Mouse (Mus musculus): Measurements from ENCODE around the gene Heatr5a.

Gene Heatr5a

DNA sequence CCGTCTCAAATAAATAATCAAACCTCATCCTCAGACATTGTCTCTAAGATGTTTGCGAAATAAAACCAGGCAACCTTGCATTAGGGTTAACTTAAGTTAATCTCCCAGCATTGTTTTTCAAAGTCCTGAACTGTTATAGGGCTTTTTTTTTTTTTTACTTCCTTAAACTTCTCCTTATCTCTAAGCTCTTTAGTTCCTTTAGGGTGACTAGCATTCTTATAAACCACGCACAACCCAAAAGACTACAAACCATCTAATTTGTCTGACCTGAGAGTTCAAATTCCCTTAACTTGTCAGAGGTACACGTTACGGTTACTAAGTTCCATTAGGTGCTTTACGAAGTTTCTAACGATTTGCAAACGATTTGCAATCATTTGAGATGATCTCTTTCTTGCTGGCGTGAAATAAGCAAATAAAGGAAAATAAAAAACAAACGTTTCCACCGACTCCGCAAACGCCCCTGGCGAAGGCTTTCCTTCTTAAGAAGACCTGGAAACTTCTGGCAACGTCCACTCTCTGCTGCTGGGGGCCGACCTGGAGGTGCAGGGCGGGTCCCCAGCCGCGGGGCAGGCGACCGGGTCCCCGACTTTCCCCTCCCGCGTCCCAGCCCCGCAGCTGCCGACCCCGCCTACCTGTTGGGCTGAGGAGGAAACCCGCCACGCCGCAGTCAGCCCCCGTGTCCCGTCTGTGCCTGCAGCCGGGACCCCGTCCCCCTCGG is 610 bp downstream of the Heatr5a start:
- no peak for DNase-seq

DNA sequence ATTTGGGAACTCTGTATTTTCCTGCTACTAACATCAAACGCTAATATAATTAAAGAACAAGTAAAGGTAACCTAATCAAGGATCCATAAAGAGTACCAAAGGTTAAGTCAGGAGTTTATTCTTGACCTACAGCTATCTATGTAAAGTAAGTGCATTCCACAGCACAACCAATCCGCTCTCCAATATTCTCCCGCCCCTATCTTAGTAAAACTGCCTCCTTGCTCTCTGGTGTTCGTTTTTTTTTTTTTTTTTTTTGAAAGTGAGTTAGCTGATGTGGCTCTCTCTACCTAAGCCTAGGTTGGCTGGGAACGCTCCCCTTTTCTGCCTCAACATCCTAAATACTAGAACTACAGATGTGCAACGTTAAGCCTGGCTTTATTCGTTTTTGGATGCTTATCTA is 1.2 kb downstream of the Heatr5a start:
- DNase-seq: no peak

DNA sequence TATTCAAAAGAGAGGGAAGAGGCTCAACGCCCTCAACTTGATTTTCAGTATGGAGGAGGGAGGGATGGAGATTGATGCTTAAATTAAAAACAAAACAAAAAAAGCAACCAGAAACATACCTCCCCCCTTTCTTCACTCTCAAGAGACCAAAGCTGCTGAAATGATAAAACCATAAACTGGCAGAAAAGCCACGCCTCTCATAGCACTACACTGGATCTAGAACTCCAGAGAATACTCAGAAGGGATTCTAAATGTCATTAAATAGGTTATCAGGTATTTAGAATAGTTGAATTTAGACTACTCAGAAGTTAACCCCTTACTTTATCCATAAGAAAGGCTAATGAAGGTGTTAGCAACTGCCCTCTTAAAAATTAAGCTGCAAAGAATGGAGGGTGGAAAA is 2.0 kb downstream of the Heatr5a start:
- DNase-seq: no peak

DNA sequence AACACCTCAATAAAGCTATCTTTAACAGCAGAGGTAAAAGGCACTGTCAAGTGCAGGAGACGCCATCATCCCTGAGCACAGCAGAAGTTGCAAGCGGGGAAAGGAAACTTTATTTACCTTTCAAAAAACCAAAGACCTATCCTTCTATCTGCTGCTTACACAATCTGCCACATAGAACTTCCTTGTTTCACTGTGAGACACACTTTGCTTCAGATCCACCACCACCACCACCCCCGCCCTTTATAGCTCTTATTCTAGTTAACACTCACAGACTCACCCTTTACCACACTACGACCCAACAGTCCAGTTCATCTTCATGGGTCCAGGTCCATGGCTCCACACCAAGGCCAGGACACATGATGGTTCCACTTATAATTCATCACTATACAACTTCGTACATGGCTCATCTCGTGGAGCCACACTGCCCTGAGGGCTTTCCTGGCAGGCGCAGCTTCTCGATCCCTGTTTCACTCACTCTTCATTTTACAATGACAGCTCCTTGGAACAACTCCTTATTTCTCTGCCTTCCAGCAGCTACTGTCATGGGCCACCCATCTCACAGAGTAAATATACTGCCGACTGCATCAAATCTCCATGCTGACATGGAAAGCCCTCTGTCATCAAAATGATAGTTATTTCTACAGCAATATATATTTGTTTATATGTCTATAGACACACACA is 3.1 kb downstream of the Heatr5a start:
- no peak for DNase-seq

DNA sequence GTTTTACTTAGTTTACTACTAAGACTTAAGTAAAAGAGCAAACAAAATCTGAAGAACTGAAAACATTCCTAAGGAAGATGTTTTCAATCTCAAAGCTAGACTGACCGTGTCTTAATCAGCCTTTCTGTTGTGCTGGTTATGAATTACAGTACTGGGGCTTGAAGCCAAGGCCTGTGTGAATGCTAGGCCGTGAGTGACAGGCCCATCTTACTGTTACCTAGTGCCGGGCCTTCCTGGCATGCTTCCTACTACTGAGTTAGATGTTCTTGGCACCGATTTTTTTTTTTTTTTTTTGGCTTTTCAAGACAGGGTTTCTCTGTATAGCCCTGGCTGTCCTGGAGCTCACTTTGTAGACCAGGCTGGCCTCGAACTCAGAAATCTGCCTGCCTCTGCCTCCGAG is 13.5 kb downstream of the Heatr5a start:
- DNase-seq: no peak

DNA sequence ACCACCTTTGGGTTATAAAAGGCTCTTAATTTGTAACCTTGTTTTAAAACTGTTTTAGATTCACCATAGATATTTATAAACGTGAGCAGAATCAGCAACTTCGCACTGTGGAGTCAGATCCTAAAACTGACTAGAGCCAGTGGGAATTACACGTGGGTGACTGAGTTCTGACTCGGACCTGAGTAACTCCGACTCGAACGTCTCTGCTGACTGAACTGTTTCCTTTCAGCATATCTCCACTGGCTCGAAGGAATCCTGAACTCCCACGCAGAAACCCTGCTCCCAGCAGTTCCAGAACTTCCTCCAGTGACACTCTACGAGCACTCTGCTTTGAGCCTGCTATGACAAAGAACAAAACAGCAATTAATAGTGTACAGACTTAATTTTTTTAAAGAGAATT is 18.8 kb downstream of the Heatr5a start:
- no peak for DNase-seq

DNA sequence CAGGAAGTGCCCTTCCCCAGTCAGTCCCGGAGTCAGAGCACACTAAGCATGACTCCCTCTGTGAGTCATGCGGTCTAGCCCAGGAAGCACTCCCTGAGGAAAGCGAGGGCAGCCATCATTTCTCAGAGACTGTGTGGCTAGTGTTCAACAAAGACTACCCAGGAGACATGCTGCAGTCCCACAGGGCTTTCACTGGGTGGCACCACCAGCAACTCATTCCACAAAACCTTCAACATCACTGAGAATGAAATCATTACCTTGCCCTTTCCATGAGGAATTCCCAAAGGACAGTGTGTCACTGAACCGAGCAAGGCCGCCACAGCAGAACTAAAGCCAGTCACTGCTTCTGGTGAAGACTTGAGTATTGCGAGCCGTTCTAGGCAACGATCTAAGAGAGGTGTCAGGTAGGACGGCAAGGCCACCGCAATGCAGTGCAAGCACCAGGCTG is 23.6 kb downstream of the Heatr5a start:
- DNase-seq: no peak

DNA sequence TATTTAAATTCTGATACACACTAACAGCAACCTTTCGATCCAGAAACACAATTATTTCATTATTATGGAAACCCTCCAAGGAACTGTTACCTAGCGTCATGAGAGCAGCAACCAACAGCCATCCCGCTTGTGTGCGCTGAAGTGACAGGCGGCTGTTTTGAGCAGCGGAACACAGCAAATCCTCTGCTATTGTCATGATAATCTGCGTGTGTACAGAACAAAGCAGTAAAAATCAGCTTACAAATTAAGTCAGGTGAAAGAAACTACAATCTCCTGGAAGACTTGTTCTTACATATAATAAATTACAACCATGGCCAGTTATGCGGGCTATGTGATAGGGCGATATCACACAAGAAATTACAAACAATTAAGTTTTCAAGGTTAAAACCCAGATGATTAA is 25.8 kb downstream of the Heatr5a start:
- no peak for DNase-seq

DNA sequence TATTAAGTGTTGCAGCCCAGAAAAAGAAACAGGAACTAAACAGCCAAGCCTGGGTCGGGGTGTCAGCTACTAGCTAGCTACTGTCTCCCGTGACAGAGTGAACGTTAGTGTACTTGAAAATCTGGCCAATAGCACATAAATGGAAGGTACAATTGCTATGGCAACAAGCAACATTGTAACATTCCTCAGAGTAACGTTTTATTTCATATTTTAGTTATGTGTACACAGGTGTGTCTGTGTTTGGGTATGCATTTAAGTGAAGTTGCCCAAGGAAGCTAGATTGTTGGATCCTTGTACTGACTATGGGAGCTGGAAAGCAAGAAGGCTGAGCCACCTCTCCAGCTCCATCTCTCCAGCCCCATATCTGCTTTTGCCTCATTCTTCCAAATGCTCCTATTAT is 31.3 kb downstream of the Heatr5a start:
- no peak for DNase-seq

DNA sequence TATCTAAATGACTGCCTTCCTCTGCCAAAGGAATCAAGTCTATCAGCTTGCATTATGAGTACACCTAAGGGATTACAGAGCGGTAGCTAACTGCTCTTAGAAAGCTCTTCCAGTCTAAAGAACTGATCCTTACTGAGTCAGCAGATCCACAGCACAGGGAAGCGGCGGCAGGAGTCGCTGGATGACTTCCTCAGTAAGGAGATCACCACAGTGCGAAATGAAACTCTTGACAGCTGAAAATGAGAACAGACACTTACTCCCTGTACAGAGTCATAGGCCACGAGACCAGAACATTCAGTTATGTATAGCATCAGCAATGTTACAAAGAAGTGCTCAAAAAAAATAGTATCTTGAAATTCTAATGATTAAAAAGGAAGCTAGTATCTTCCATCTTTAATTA is 33.2 kb downstream of the Heatr5a start:
- DNase-seq: no peak

DNA sequence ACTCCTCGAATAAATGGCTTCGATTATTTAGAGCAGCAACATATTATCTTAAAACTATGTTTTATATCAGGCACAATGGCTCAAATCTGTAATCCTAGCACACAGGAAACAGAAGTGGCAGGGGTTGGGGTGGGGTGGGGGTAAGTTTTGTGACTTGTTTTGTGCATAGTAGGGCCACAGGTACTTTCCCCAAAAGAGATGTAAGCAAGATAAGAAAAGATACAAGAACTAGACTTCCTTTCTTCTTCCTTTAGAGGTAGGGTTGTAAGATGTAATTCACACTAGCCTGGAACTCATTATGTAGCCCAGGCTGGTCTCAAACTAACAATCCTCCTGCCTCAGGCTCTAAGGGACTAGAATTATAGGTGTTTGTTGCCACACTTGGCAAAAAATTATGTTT is 41.5 kb downstream of the Heatr5a start:
- no peak for DNase-seq

DNA sequence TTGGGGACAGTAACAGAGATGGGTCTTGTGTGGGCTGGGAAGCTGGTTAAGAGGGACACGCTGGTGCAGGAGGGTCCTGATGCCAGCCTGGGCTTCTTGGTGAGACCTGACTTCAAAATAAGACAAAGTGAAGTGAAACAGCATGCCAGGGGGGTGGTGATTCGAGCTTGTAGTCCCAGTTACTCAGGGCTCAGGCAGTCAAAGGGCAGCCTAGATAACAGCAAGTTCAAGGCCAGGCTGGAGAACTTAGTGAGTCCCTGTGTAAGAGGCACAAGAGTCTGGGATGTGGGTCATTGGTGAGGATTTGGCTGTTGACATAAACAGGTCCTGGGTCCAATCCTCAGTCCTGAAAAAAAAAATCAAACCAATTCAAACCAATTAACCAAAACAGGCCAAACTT is 53.9 kb downstream of the Heatr5a start:
- DNase-seq: no peak

DNA sequence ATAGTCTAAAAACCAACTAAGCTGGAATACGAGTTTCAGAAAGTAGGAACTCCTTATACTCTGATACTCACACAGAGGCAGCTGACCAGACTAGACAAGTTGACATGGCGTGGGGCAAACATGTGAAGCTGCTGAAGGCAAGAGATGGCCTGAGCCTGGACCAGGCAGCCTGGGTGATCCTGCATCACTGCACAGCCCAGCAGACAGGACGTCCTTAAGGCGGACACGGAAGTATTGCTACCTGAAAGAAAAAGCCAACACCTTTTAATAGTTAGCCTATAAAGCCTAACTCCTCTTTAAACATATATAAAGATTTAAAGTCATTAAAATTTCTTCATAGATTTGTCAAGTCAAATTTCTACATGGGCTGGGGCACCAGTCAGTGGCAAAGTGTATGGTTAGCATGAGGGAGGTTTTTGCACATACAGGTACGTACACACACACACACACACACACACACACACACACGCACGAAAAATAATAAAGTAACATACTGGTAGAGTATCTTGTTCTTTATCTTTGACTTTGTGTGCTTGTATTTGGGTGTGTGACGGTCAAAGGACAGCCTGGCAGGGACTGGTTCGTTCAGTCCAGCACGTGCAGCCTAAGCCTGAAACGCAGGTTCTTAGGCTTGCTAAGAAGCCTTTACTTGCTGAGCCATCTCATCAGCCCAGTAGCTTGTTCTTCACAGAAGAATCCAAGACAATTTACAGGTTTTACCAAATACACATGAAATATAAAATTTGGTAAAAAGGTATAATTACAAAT is 56.0 kb downstream of the Heatr5a start:
- no peak for DNase-seq

DNA sequence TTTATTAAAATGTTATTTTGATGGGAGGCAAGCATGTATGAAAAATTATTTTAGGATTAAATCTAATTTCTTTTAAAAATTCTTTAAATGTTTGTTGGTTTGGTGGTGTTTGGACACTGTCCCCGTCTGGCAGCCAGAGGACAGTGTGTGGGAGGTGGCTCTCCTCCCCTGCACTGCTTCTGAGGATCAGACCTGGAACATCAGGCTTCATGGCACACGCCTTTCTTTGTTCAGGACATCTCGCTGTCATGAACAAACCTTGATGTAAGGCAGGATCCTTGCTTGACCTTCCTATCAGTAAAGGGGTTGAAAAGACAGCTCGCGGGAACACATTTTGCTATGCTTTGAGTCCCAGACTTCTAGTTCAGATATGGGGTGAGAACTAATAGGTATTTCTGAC is 61.9 kb downstream of the Heatr5a start:
- DNase-seq: no peak

DNA sequence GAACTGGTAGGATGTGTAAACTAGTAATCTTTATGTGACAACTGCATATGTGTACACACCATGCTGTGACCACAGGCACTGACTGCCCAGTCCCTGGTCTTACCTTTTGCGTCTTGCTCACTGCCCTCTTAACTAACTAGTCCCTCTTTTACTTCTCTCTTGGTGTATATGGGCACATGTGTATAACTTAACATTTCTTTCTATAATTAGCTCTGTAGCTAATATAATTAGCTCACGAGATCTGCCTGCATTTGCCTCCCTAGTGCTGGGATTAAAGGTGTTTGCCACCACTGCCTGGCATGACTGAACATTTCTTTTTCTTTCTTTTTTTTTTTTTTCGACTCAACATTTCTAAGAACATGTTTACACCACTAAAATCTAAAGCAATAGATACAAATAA is 63.6 kb downstream of the Heatr5a start:
- no peak for DNase-seq

DNA sequence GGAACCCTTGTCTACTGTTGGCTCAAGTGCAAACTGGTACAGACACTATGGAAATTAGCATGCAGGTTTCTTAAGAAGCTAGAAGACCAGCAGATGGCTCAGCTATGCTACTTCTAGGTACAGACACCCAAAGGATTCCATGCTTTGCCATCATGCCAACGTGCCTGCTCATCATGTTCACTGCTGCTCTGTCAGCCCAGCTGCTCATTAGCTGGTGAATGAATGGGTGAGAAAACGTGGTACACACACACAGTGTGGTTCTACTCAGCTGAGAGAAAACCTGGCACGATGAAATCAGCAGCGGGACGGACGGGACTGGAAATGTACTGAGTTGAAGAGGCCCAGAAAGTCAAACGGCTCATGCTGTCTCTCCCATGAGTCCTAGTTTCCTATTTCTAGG is 70.6 kb downstream of the Heatr5a start:
- DNase-seq: no peak

DNA sequence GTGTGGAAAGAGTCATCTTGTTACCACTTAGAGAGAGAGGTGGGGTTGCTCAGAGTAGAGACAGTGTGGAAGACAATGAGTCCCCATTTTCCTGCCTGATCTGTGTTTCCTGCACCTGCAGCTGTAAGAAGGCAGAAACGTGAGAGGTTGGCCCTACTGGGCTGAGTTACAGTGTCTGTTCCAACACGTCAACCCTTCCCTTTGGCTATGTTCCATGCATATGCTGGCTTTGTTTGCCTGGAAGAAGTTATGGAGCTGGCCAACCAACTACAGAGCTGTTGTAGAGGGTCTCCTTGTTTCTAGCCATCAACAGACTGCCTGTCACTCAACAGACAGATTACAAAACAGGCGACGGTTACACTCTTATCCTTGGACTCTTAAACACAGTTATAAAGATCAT is 74.2 kb downstream of the Heatr5a start:
- DNase-seq: no peak

DNA sequence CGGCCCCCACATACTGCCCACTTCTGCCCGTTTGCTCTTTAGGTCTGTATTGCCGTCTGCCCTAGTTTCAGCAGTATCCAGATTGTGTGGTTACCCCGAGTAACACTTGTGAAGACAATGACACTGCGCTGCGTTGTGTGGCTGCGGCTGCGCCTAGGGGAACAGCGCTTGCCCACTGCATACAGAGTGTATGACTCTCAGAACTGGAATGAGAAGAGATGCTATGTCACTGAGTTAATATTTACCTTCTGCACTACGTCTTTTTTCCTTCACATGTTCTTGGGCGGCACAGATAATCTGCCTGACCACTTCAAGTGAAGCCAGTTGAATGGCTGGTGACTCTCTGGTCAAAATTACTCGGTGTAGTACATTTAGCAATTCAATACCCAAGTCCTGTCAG is 82.5 kb downstream of the Heatr5a start:
- DNase-seq: no peak

DNA sequence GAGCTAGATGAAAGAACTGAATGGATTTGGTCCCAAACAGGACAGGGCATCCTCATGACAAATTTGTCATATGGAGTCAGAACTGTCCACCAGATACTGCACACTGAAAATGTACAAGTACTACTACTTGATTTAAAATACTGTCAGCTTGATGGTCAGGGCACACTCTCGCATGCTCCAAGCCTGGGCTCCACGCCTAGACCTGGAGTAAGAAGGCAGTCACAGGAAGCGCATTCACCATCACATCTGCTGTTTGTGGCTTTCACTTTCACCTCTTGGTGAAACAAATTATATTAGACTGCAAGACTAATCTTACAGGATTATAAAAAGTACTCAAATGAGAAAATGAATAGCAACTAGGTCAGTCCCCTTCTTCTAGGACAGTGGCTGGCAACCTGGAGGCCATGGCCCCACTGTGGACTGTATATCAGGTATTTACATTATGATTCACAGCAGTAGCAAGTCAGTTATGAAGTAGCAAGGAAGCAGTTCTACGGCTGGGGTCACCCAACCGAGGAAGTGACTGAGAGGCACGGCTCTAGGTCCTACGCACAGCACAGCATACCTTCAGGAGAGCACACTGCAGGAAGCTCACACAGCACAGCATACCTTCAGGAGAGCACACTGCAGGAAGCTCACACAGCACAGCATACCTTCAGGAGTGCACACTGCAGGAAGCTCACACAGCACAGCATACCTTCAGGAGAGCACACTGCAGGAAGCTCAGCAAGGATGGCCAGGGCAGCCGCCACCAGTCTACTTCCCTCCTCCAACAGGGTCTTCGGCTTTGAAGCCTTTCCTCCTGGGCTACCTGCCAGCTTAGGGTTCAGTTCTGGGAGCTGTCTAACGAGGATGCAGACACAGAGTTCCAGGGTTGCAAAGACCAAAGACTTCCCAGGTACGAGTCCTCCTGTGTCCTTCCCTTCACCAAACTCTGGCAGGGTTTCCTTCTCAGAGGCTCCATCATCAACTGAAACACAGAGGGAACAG is 83.5 kb downstream of the Heatr5a start:
- DNase-seq: no peak

DNA sequence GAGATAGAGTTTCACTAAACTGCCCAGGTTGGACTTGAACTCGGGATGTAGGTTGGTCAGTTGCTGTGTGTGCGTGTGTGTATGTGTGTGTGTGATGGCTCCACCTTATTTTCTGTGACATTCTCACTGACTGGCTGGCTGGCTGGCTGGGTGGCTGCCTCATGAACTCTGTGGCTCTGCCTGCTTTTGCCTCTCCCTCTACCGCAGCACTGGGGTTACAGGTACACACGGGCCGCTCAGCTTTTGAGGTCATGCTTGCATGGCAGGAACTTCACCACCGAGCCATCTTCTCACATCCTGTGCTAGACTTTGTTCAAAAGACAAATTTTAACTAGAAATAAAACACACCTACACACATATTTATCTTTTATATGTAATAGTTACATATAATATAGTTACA is 84.8 kb downstream of the Heatr5a start:
- DNase-seq: no peak

DNA sequence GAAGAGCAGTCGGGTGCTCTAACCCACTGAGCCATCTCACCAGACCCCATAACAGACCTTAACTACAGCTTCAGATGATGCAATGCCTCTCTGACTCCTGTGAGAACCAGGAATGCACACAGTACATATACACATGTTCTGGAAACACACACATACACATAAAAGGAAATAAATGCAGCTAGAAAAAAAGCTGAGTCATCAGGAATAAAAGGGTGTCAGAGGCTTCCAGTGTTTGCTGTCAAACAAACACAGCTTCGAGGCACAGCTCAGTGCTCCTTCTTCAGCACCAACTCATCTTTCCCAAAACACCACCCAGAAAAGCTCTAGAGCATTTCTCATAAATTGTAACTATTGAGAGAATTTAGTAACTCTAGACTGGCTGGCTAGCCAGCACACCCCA is 86.3 kb downstream of the Heatr5a start:
- DNase-seq: no peak

DNA sequence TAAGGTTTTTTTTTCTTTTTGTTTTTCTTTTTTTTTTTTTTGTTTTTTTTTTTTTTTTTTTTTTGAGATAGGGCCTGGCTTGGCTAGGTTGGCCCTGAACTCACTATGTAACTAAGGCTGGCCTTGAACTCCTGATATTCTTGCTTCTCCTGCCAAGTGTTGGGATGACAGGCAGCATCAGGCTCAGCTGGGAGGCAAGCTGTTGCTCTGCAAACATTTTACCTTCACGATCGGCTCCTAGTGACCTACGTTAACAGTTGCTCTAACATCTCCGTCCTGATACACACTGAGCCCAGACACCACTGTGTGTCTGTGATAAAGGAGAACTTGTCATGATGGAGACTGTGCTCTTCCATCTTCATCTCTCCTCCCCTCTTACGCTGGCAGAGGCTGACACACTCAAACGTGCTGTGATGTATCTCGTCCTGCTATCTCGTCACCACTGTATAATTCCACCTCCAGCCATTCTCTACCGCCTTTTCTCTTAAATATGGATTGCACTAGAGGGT is 87.8 kb downstream of the Heatr5a start:
- no peak for DNase-seq

Measured in embryo, embryonic 11 days (tissue).